Mouse (Mus musculus) mouse embryonic stem cell (cell line): ENCODE measurements around the gene Xlr5b.
"Not testable (repeated sequence)": the region's sequence is repeated elsewhere in the genome, so short reads cannot be mapped to it uniquely, and the experiment has no call there.

Source experiments
- in situ Hi-C, 2 experiments: fragments of 300-500 bp; cut with MboI; formaldehyde crosslinking; loops; 1 replicate in 1 of 2; 3 replicates in 1 of 2; pipeline ENCODE4 v1.14.3; 2019 to 2020; ENCODE audit warnings: low sequenced_read_pairs in 2 of 2, low pct_unique_long_range_greater_than_20kb in 1 of 2, mixed read lengths in 1 of 2; ENCODE audit not compliant: unreplicated experiment in 1 of 2

Gene Xlr5b

DNA sequence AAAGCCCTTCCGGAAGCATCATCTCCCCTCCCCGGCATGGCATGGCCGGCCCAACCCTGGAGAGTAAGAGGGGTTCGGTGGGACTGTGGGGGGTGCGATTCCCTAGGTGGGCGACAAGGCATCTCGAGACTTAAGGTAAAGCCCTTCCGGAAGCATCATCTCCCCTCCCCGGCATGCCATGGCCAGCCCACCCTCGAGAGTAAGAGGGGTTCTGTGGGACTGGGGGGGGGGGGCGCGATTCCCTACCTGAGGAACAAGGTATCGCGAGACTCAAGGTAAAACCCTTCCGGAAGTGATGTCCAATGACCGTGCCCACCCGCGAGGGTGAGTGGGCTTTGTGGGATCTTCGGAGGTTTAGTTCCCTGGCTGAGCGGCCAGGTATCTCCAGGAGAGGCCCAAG, at the start of gene Xlr5b:
Xlr5b (plus strand) TSS at position 301 of the 400 bp plus-strand sequence.
- in situ Hi-C loops: not testable (repeated sequence)

DNA sequence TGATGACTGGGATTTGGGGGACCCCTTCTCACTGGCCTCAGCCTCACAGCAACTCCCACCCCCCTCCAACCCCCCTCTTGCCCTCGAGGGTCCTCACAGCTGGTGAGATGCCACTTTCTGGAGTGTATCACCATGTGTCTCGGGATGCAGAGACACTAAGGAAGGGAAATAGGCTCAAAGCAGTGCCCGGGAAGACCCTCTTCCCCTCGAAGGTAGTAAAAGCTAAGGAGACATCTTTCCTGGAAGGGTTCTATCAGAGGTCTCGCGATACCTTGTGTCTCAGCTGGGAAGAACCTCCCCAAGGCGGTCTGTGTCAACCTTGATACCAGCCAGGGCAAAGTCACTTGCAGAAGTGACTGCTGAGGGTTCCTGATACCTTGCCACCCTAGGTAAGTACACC, 31.8 kb upstream of the Xlr5b start, which contains the start of gene Gm14685:
Gm14685 (plus strand) TSS at position 301 of the 400 bp plus-strand sequence.
- in situ Hi-C loops: not testable (repeated sequence)

DNA sequence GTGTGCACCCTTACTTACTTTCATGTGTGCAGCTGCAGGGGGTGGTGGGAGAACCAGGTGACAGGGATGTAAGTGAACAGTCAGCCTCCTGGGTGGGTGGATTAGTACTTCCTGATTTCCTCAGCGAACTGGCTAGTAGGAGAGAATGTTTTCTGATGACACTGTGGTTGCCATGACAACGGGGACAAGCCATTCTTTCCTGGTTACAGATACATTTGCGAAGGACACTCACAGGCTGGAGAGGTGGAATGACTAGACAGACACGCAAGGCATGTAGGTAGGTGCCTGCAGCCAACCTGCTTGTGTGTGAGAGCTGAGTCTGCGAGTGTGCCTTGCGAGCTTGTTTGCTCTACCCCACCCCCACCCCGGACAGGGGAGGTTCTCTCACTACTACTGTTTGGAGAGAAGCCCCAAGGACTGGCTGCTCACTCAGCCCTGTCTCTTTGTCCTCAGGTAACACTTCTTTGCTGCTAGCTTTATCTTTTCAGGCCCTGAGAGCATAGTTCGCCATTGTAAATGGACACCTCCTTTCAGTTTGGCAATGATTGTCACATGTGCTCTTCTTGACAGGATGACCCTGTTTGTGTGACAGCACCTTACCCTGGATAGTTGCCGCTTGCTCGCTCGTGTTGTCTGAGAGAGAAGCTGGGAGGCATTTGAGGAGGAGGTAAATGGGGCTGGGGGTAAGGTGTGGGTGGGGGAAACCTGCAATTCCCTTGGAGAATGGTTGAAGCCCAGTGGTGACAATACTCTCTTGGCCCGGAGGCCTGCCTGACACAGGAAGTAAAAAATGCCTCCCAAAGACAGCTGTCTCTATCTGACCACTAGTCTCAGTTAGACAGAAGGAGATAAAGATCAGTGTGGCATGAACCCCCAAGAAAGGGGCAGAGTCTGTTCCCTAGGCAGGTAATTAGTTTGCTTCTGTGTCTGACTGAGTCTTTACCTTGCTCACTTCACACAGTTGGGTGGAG, 25.5 kb upstream of the Xlr5b start:
- in situ Hi-C loops: not testable (repeated sequence)

DNA sequence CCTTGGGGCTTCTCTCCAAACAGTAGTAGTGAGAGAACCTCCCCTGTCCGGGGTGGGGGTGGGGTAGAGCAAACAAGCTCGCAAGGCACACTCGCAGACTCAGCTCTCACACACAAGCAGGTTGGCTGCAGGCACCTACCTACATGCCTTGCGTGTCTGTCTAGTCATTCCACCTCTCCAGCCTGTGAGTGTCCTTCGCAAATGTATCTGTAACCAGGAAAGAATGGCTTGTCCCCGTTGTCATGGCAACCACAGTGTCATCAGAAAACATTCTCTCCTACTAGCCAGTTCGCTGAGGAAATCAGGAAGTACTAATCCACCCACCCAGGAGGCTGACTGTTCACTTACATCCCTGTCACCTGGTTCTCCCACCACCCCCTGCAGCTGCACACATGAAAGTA, 5.4 kb upstream of the Xlr5b start:
- in situ Hi-C loops: not testable (repeated sequence)

DNA sequence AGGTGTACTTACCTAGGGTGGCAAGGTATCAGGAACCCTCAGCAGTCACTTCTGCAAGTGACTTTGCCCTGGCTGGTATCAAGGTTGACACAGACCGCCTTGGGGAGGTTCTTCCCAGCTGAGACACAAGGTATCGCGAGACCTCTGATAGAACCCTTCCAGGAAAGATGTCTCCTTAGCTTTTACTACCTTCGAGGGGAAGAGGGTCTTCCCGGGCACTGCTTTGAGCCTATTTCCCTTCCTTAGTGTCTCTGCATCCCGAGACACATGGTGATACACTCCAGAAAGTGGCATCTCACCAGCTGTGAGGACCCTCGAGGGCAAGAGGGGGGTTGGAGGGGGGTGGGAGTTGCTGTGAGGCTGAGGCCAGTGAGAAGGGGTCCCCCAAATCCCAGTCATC, 754 bp downstream of the Xlr5b start, which contains the start of gene DXBay18:
DXBay18 (minus strand) TSS at position 101 of the 400 bp plus-strand sequence.
- in situ Hi-C loops: not testable (repeated sequence)

DNA sequence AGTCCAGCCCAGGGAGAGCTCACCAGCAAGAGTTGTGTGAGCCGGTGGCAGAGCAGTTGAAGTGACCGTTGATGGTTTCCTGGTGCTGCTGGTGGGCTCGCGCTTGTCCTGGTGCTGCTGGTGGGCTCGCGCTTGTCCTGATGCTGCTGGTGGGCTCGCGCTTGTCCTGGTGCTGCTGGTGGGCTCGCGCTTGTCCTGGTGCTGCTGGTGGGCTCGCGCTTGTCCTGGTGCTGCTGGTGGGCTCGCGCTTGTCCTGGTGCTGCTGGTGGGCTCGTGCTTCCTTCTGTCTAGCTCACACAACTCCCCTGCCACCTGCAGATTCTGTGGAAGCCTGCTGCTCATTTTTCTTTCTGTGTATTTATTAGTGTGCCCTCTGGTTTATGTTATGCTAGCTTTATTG, 28.3 kb downstream of the Xlr5b start, which contains the start of gene Spin2d:
Spin2d (minus strand) TSS at position 101 of the 400 bp plus-strand sequence.
- in situ Hi-C loops: not testable (repeated sequence)

DNA sequence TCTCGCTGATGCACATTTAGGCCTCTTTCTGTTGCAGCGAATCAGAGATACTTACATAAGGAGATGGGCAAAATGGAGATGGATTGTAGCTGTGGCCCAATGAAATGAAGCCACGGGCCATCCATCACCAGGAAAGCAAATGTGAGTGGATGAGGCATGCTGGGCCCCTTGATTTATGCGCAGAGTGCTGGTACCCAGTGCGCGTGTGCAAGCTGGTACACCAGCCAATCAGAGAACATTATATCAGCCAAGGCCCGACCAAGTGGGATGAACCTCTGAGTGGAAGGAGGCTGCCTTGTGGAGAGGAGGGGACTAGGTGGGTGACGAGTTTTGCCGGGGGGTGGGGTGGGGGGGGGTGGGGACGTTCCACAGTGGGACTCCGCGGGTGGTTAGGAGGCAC, 43.3 kb downstream of the Xlr5b start, which contains the start of gene Xlr3b:
Xlr3b (plus strand) TSS at position 274 of the 400 bp plus-strand sequence.
- in situ Hi-C loops: not testable (repeated sequence)
